11 mouse cellular contexts compared by ENCODE assay signal in genomic region chr2:119846929-119847328, GRCm38 (mm10). TPM values are rescaled to one million over a fixed set of nuclear protein-coding genes. Genes with fewer than 3 reads are reported as not detected.
DNase-seq lines count a peak whose midpoint lies in the region; ATAC-seq and TF ChIP-seq lines count a peak whose summit lies in the region.
"Had no signal": no experiment of that assay in that cellular context is flagged by ENCODE, and none has a peak within 500 bp of the region (broad histone marks: within the 10 kb centered on the region; RNA-seq: fewer than 3 reads in every experiment).

No protein-coding gene starts in this region.

- TF ChIP-seq CTCF in hindbrain, postnatal 0 days (IDR thresholded peaks at IDR 0.05; ENCODE audit: low read depth) = no peak

- H3K9ac ChIP-seq in hindbrain, postnatal 0 days (replicated peaks; ENCODE audit: low read length) = no peak overlapping the region
- no peak overlapping the region for H3K9ac ChIP-seq in hindbrain, embryonic 16.5 days (ENCODE audit: low read depth, low read length)
- H3K9ac ChIP-seq: hindbrain, embryonic 12.5 days; limb, embryonic 13.5 days; midbrain, embryonic 12.5 days had no signal

- H3K27me3 ChIP-seq in hindbrain, postnatal 0 days (ENCODE audit: insufficient read depth, low read length) = no peaks in the 10 kb centered on the region
- no peaks in the 10 kb centered on the region for H3K27me3 ChIP-seq in hindbrain, embryonic 10.5 days (ENCODE audit: insufficient read depth, poor library complexity, severe bottlenecking)
- H3K27me3 ChIP-seq in hindbrain, embryonic 16.5 days (replicated peaks; ENCODE audit: control insufficient read depth, insufficient read depth, low read length) = no peaks in the 10 kb centered on the region
- H3K27me3 ChIP-seq: hindbrain, embryonic 12.5 days; limb, embryonic 13.5 days; midbrain, embryonic 12.5 days had no signal

- H3K36me3 ChIP-seq in hindbrain, postnatal 0 days (ENCODE audit: insufficient read depth, low read length) = no peaks in the 10 kb centered on the region
- H3K36me3 ChIP-seq in hindbrain, embryonic 10.5 days = no peaks in the 10 kb centered on the region
- no peaks in the 10 kb centered on the region for H3K36me3 ChIP-seq in hindbrain, embryonic 16.5 days (ENCODE audit: control insufficient read depth, insufficient read depth, low read length)
- H3K36me3 ChIP-seq: hindbrain, embryonic 12.5 days; limb, embryonic 13.5 days; midbrain, embryonic 12.5 days had no signal

- peak; percentile 51 for DNase-seq in hindbrain, postnatal 0 days (ENCODE audit: low spot score)
- no peak for DNase-seq in hindbrain, embryonic 10.5 days (ENCODE audit: low spot score)
- peak; percentile 86 for DNase-seq in 3T3-L1 (ENCODE audit: low read depth, low spot score)
- DNase-seq in adrenal gland, postnatal 36 days = peak; percentile 17 to 40
- peak; percentile 45 for DNase-seq in gastrocnemius, adult 18-20 months (ENCODE audit: low spot score)
- no peak for DNase-seq in yolk sac, embryonic 10.5 days (ENCODE audit: low spot score)

- ATAC-seq in hindbrain, postnatal 0 days = 0 out of 2 replicates have a peak, but pooled peaks have one; percentile 40
- no peak for ATAC-seq in hindbrain, embryonic 16.5 days
- ATAC-seq in CD4-positive, CD25-positive, alpha-beta regulatory T cell, adult 4 months = no peak

- no peak overlapping the region for H3K4me3 ChIP-seq in hindbrain, postnatal 0 days (ENCODE audit: low read length)
- no peak overlapping the region for H3K4me3 ChIP-seq in hindbrain, embryonic 10.5 days
- no peak overlapping the region for H3K4me3 ChIP-seq in hindbrain, embryonic 16.5 days (ENCODE audit: low read length)
- H3K4me3 ChIP-seq: hindbrain, embryonic 12.5 days; limb, embryonic 13.5 days; midbrain, embryonic 12.5 days had no signal

- no peaks in the 10 kb centered on the region for H3K4me1 ChIP-seq in hindbrain, postnatal 0 days (ENCODE audit: insufficient read depth, low read length)
- no peaks in the 10 kb centered on the region for H3K4me1 ChIP-seq in hindbrain, embryonic 10.5 days (replicated peaks)
- no peaks in the 10 kb centered on the region for H3K4me1 ChIP-seq in hindbrain, embryonic 16.5 days (ENCODE audit: control insufficient read depth, insufficient read depth, low read depth, low read length)
- H3K4me1 ChIP-seq: hindbrain, embryonic 12.5 days; limb, embryonic 13.5 days; midbrain, embryonic 12.5 days had no signal

- no peaks in the 10 kb centered on the region for H3K9me3 ChIP-seq in hindbrain, postnatal 0 days (ENCODE audit: low read length)
- no peaks in the 10 kb centered on the region for H3K9me3 ChIP-seq in hindbrain, embryonic 10.5 days
- no peaks in the 10 kb centered on the region for H3K9me3 ChIP-seq in hindbrain, embryonic 16.5 days (ENCODE audit: control insufficient read depth, low read length)
- H3K9me3 ChIP-seq: hindbrain, embryonic 12.5 days; limb, embryonic 13.5 days; midbrain, embryonic 12.5 days had no signal

- WGBS in hindbrain, postnatal 0 days = 56% methylated on average over 4 of the region's 4 CpGs
- 76% methylated on average over 4 of the region's 4 CpGs for WGBS in hindbrain, embryonic 10.5 days
- WGBS in hindbrain, embryonic 16.5 days = 65% methylated on average over 4 of the region's 4 CpGs

- no peak overlapping the region for H3K27ac ChIP-seq in hindbrain, postnatal 0 days
- H3K27ac ChIP-seq in hindbrain, embryonic 10.5 days = no peak overlapping the region
- H3K27ac ChIP-seq in hindbrain, embryonic 16.5 days (ENCODE audit: low read depth, low read length) = no peak overlapping the region
- H3K27ac ChIP-seq: hindbrain, embryonic 12.5 days; limb, embryonic 13.5 days; midbrain, embryonic 12.5 days had no signal

- H3K4me2 ChIP-seq in hindbrain, postnatal 0 days (ENCODE audit: low read depth, low read length) = no peak overlapping the region
- no peak overlapping the region for H3K4me2 ChIP-seq in hindbrain, embryonic 16.5 days (ENCODE audit: low read length)
- H3K4me2 ChIP-seq: hindbrain, embryonic 12.5 days; limb, embryonic 13.5 days; midbrain, embryonic 12.5 days had no signal

RNA-seq across cellular contexts. Expression of gene Tyro3, which starts 49.4 kb away (rescaled TPM):
- 85.8 and 98.9 TPM in 2 replicates for total RNA-seq in hindbrain, postnatal 0 days (2014; rRNA removed)
- 26.5 and 26.6 TPM in 2 replicates for polyA plus RNA-seq in hindbrain, postnatal 0 days (2015; fragmentation: Nextera tagmentation; extraction: Ambion mirVana)
- 21.5 and 23.5 TPM in 2 replicates for polyA plus RNA-seq in hindbrain, embryonic 10.5 days (2016; fragmentation: Nextera tagmentation; extraction: Ambion mirVana)
- 1 to 10 TPM; 3.5 to 4.7 TPM for total RNA-seq in adrenal gland, postnatal 36 days (2021)
- total RNA-seq in gastrocnemius, adult 18-20 months (2021) = under 1 TPM; 0.27 to 0.95 TPM
- polyA plus RNA-seq in hindbrain, embryonic 16.5 days (2015; fragmentation: Nextera tagmentation; extraction: Ambion mirVana) = 28.5 and 30.0 TPM in 2 replicates
- polyA plus RNA-seq in CD4-positive, CD25-positive, alpha-beta regulatory T cell, adult 4 months (2017; shearing (Covaris generic)) = 1 to 10 TPM; 1.1 to 1.3 TPM

RNA-seq across cellular contexts. Expression of gene Mga, which starts 50.1 kb away (rescaled TPM):
- 76.4 and 77.9 TPM in 2 replicates for total RNA-seq in hindbrain, postnatal 0 days (2014; rRNA removed)
- 11.4 and 12.6 TPM in 2 replicates for polyA plus RNA-seq in hindbrain, postnatal 0 days (2015; fragmentation: Nextera tagmentation; extraction: Ambion mirVana)
- 26.1 and 28.0 TPM in 2 replicates for polyA plus RNA-seq in hindbrain, embryonic 10.5 days (2016; fragmentation: Nextera tagmentation; extraction: Ambion mirVana)
- 10 to 100 TPM; 46.7 to 47.5 TPM for total RNA-seq in adrenal gland, postnatal 36 days (2021)
- 10 to 100 TPM; 25.6 to 34.9 TPM for total RNA-seq in gastrocnemius, adult 18-20 months (2021)
- polyA plus RNA-seq in hindbrain, embryonic 16.5 days (2015; fragmentation: Nextera tagmentation; extraction: Ambion mirVana) = 19.4 and 22.4 TPM in 2 replicates
- 10 to 100 TPM; 36.8 to 43.7 TPM for polyA plus RNA-seq in CD4-positive, CD25-positive, alpha-beta regulatory T cell, adult 4 months (2017; shearing (Covaris generic))

RNA-seq across cellular contexts. Expression of gene Rpap1, which starts 59.6 kb away (rescaled TPM):
- 19.6 and 22.5 TPM in 2 replicates for total RNA-seq in hindbrain, postnatal 0 days (2014; rRNA removed)
- polyA plus RNA-seq in hindbrain, postnatal 0 days (2015; fragmentation: Nextera tagmentation; extraction: Ambion mirVana) = 11.2 and 11.9 TPM in 2 replicates
- 40.2 and 41.6 TPM in 2 replicates for polyA plus RNA-seq in hindbrain, embryonic 10.5 days (2016; fragmentation: Nextera tagmentation; extraction: Ambion mirVana)
- 10 to 100 TPM; 13.4 to 17.8 TPM for total RNA-seq in adrenal gland, postnatal 36 days (2021)
- total RNA-seq in gastrocnemius, adult 18-20 months (2021) = 10 to 100 TPM; 14.6 to 16.6 TPM
- 16.5 and 19.4 TPM in 2 replicates for polyA plus RNA-seq in hindbrain, embryonic 16.5 days (2015; fragmentation: Nextera tagmentation; extraction: Ambion mirVana)
- polyA plus RNA-seq in CD4-positive, CD25-positive, alpha-beta regulatory T cell, adult 4 months (2017; shearing (Covaris generic)) = 10 to 100 TPM; 15.7 to 34.0 TPM

Comparison
In these comparisons a context has a peak if more than half of its experiments do, and no peak if none do; other contexts are left out.
1. DNase-seq: peak in hindbrain, postnatal 0 days (single experiment), 3T3-L1 (single experiment), adrenal gland, postnatal 36 days (2 of 2) and gastrocnemius, adult 18-20 months (single experiment); none in hindbrain, embryonic 10.5 days (single experiment) and yolk sac, embryonic 10.5 days (single experiment).